Mouse (Mus musculus) hindbrain, postnatal 0 days (tissue): ENCODE results near the gene AI464131. TPM values are rescaled to one million over a fixed set of nuclear protein-coding genes. Genes with fewer than 3 reads are reported as not detected.
A peak's percentile ranks its signal among the peaks of the same experiment; 100 is the strongest.

Experiments used
- ATAC-seq: fragments of 200-750 bp; cut with Nextera tagmentation; 2 replicates; pipeline ENCODE4 v1.8.0; 2017; ENCODE audit warnings: mild to moderate bottlenecking, moderate TSS enrichment, moderate library complexity
- DNase-seq: peaks from one replicate; pipeline ENCODE4 v3.0.0-alpha.2; 2015; ENCODE audit warnings: low spot score
- H3K27ac ChIP-seq: fragments of 300-500 bp; sonication (generic); 2 replicates; pipeline ENCODE4 v1.5.1; 2014; ENCODE audit warnings: mild to moderate bottlenecking
- H3K27me3 ChIP-seq: fragments of 300-500 bp; sonication (generic); 2 replicates; pipeline ENCODE4 v1.6.1; 2014; ENCODE audit warnings: low read length, mixed read lengths; ENCODE audit not compliant: insufficient read depth
- H3K36me3 ChIP-seq: fragments of 300-500 bp; sonication (generic); 2 replicates; pipeline ENCODE4 v1.6.1; 2014; ENCODE audit warnings: low read length, mixed read lengths; ENCODE audit not compliant: insufficient read depth
- H3K4me1 ChIP-seq: fragments of 300-500 bp; sonication (generic); 2 replicates; pipeline ENCODE4 v1.6.1; 2014; ENCODE audit warnings: antibody characterized with exemption, low read length, mixed read lengths; ENCODE audit not compliant: insufficient read depth
- H3K4me2 ChIP-seq: fragments of 300-500 bp; sonication (generic); 2 replicates; pipeline ENCODE4 v1.6.1; 2014; ENCODE audit warnings: low read depth, mild to moderate bottlenecking, low read length, moderate library complexity, mixed read lengths
- H3K4me3 ChIP-seq: fragments of 300-500 bp; sonication (generic); 2 replicates; pipeline ENCODE4 v1.5.1; 2014; ENCODE audit warnings: low read length
- H3K9ac ChIP-seq: fragments of 300-500 bp; sonication (generic); replicated peaks from 2 replicates; pipeline ENCODE4 v1.6.1; 2014; ENCODE audit warnings: mild to moderate bottlenecking, low read length, moderate library complexity, mixed read lengths
- H3K9me3 ChIP-seq: fragments of 300-500 bp; sonication (generic); 2 replicates; pipeline ENCODE4 v1.6.1; 2016; ENCODE audit warnings: low read length, mixed read lengths
- CTCF ChIP-seq: IDR thresholded peaks from 2 replicates; pipeline ENCODE4 v1.5.1; 2016; ENCODE audit warnings: antibody characterized with exemption, control low read depth, low read depth
- WGBS: fragments of 180-500 bp; shearing (Covaris S2); extraction: QIAGEN DNeasy Blood & Tissue Kit; methylation state at CpG from one replicate; pipeline ENCODE4 v1.1.7; 2014; 5-methylcytosine and 5-hydroxymethylcytosine counted together
- polyA plus RNA-seq: library from polyadenylated mRNA; unstranded; fragments of >200 nt; fragmentation: Nextera tagmentation; extraction: Ambion mirVana; gene quantifications from 2 replicates; pipeline ENCODE4 v1.2.1, GENCODE M21; 2015
- total RNA-seq: library from RNA; depleted of rRNA; stranded (reverse); fragments of >200 nt; gene quantifications from 2 replicates; pipeline ENCODE4 v1.2.3, GENCODE M21; 2014; rRNA removed

Gene AI464131
- total RNA-seq (62.4 and 69.9 TPM in 2 replicates), polyA plus RNA-seq (22.0 and 22.9 TPM in 2 replicates)

GRCm38 (mm10) chr4:41502986-41503412, at the start of gene AI464131:
Gene AI464131 (minus strand): TSS chr4:41503076.
- H3K36me3 ChIP-seq: no peaks in the 10 kb centered on the region
- peak within 1 kb of the TSS; percentile 55 for H3K4me2 ChIP-seq
- WGBS: 1% methylated on average over 18 of the region's 18 CpGs
- H3K4me1 ChIP-seq: peaks cover 26% of the 10 kb centered on the region
- peak; percentile 36; the same call in 1 of the 2 replicates for TF ChIP-seq CTCF
- peak; percentile 92 for ATAC-seq
- peaks cover 3% of the 10 kb centered on the region; the same call in 1 of the 2 replicates for H3K27me3 ChIP-seq
- H3K4me3 ChIP-seq: peak within 1 kb of the TSS; percentile 40
- H3K9me3 ChIP-seq: no peaks in the 10 kb centered on the region
- H3K9ac ChIP-seq: peak within 1 kb of the TSS; percentile 50
- peak within 1 kb of the TSS; percentile 59 for H3K27ac ChIP-seq
- DNase-seq: peak; percentile 97

- ATAC-seq (peak; percentile 50; the same call in 1 of the 2 replicates), DNase-seq (peak; percentile 79)
- H3K4me2 ChIP-seq: no peak overlapping the region
- H3K9ac ChIP-seq: no peak overlapping the region
- no peaks in the 10 kb centered on the region for H3K9me3 ChIP-seq
- H3K4me3 ChIP-seq: no peak overlapping the region
- whole genome bisulfite sequencing: 40% methylated on average over 6 of the region's 6 CpGs
- no peaks in the 10 kb centered on the region for H3K36me3 ChIP-seq
- peak; percentile 76 for TF ChIP-seq CTCF
- no peak overlapping the region for H3K27ac ChIP-seq
- no peaks in the 10 kb centered on the region for H3K4me1 ChIP-seq
- H3K27me3 ChIP-seq: no peaks in the 10 kb centered on the region
These were observed 49.7 kb upstream of the AI464131 start for GRCm38 (mm10) chr4:41552529-41552928.

- DNase-seq: no peak
- Histone ChIP-seq H3K4me1 (peaks cover 13% of the 10 kb centered on the region; the same call in 1 of the 2 replicates), H3K36me3 (no peaks in the 10 kb centered on the region), H3K9me3 (no peaks in the 10 kb centered on the region), H3K4me2 (no peak overlapping the region), H3K27ac (no peak overlapping the region), H3K27me3 (no peaks in the 10 kb centered on the region), H3K4me3 (no peak overlapping the region), H3K9ac (no peak overlapping the region)
- TF ChIP-seq CTCF: no peak
- ATAC-seq: peak; percentile 30; the same call in 1 of the 2 replicates
- WGBS: 89% methylated on average over 1 of the region's 1 CpGs
These were observed 44.2 kb upstream of the AI464131 start for GRCm38 (mm10) chr4:41547086-41547485.

GRCm38 (mm10) chr4:41545985-41546384, 43.1 kb upstream of the AI464131 start:
- Histone ChIP-seq H3K4me2 (no peak overlapping the region), H3K9ac (no peak overlapping the region), H3K4me3 (no peak overlapping the region), H3K27ac (peak overlapping the region; percentile 58; the same call in 1 of the 2 replicates), H3K4me1 (peaks cover 13% of the 10 kb centered on the region; the same call in 1 of the 2 replicates), H3K27me3 (no peaks in the 10 kb centered on the region), H3K36me3 (no peaks in the 10 kb centered on the region), H3K9me3 (no peaks in the 10 kb centered on the region)
- peak; percentile 73 for DNase-seq
- ATAC-seq: peak; percentile 74
- no peak for TF ChIP-seq CTCF
- 8% methylated on average over 8 of the region's 8 CpGs for WGBS

GRCm38 (mm10) chr4:41542136-41542535, 39.3 kb upstream of the AI464131 start:
- Histone ChIP-seq H3K27me3 (no peaks in the 10 kb centered on the region), H3K36me3 (no peaks in the 10 kb centered on the region), H3K9ac (no peak overlapping the region), H3K4me2 (no peak overlapping the region), H3K27ac (peak overlapping the region; percentile 20; the same call in 1 of the 2 replicates), H3K9me3 (no peaks in the 10 kb centered on the region), H3K4me3 (no peak overlapping the region), H3K4me1 (peaks cover 13% of the 10 kb centered on the region; the same call in 1 of the 2 replicates)
- WGBS: 77% methylated on average over 8 of the region's 8 CpGs
- TF ChIP-seq CTCF: no peak
- DNase-seq: no peak
- peak; percentile 24; the same call in 1 of the 2 replicates for ATAC-seq

- Histone ChIP-seq H3K36me3 (no peaks in the 10 kb centered on the region), H3K4me3 (no peak overlapping the region), H3K9ac (no peak overlapping the region), H3K4me2 (no peak overlapping the region), H3K27ac (no peak overlapping the region), H3K9me3 (no peaks in the 10 kb centered on the region), H3K27me3 (no peaks in the 10 kb centered on the region), H3K4me1 (peaks cover 4% of the 10 kb centered on the region)
- WGBS: 84% methylated on average over 5 of the region's 5 CpGs
- TF ChIP-seq CTCF: no peak
- ATAC-seq: no peak
- no peak for DNase-seq
These were observed 32.0 kb upstream of the AI464131 start for GRCm38 (mm10) chr4:41534866-41535265.

GRCm38 (mm10) chr4:41532420-41532819, 29.5 kb upstream of the AI464131 start:
- DNase-seq (no peak), ATAC-seq (no peak)
- no peaks in the 10 kb centered on the region for H3K9me3 ChIP-seq
- peaks cover 16% of the 10 kb centered on the region for H3K4me1 ChIP-seq
- H3K27me3 ChIP-seq: no peaks in the 10 kb centered on the region
- no peak overlapping the region for H3K4me3 ChIP-seq
- no peak overlapping the region for H3K4me2 ChIP-seq
- 37% methylated on average over 6 of the region's 6 CpGs for WGBS
- H3K27ac ChIP-seq: no peak overlapping the region
- no peak overlapping the region for H3K9ac ChIP-seq
- H3K36me3 ChIP-seq: no peaks in the 10 kb centered on the region
- no peak for TF ChIP-seq CTCF
